Mouse (Mus musculus) embryonic fibroblast, embryonic 13.5 days (primary cell): ENCODE measurements around the gene Mast3.

Experiments
- CTCF ChIP-seq: IDR thresholded peaks from 2 replicates; pipeline ENCODE4 v1.5.1; 2011; ENCODE audit warnings: mild to moderate bottlenecking, control low read depth, low read length, moderate library complexity, borderline replicate concordance; ENCODE audit not compliant: insufficient read depth
- POLR2A ChIP-seq: IDR thresholded peaks from 2 replicates; pipeline ENCODE4 v1.6.1; 2011; ENCODE audit warnings: low read depth, mild to moderate bottlenecking, control low read depth, low read length, moderate library complexity

GRCm38 (mm10) chr8:70760350-70760749 is 44.5 kb downstream of the Mast3 start:
- TF ChIP-seq POLR2A, result no peak
- no peak for TF ChIP-seq CTCF
